Mouse (Mus musculus) forebrain, embryonic 11.5 days (tissue): ENCODE results near the gene Dhx40. TPM values are rescaled to one million over a fixed set of nuclear protein-coding genes. Genes with fewer than 3 reads are reported as not detected.
A peak's percentile ranks its signal among the peaks of the same experiment; 100 is the strongest.

Experiments used
- ATAC-seq: fragments of 200-750 bp; cut with Nextera tagmentation; replicated peaks from 2 replicates; pipeline ENCODE4 v1.8.0; 2017; ENCODE audit warnings: moderate TSS enrichment; ENCODE audit not compliant: low FRiP score
- DNase-seq: peaks from one replicate; pipeline ENCODE4 v3.0.0-alpha.2; 2017; ENCODE audit warnings: low spot score
- H3K27ac ChIP-seq: fragments of 300-500 bp; sonication (generic); 2 replicates; pipeline ENCODE4 v1.5.1; 2014; ENCODE audit warnings: low read depth, low read length
- H3K27me3 ChIP-seq: fragments of 300-500 bp; sonication (generic); 2 replicates; pipeline ENCODE4 v1.6.1; 2014; ENCODE audit warnings: mild to moderate bottlenecking, low read length, mixed read lengths; ENCODE audit not compliant: control insufficient read depth, insufficient read depth
- H3K36me3 ChIP-seq: fragments of 300-500 bp; sonication (generic); 2 replicates; pipeline ENCODE4 v1.6.1; 2014; ENCODE audit warnings: mild to moderate bottlenecking, low read length, moderate library complexity, mixed read lengths; ENCODE audit not compliant: control insufficient read depth, insufficient read depth
- H3K4me1 ChIP-seq: fragments of 300-500 bp; sonication (generic); replicated peaks from 2 replicates; pipeline ENCODE4 v1.6.1; 2014; ENCODE audit warnings: low read length, mixed read lengths; ENCODE audit not compliant: control insufficient read depth, insufficient read depth
- H3K4me2 ChIP-seq: fragments of 300-500 bp; sonication (generic); 2 replicates; pipeline ENCODE4 v1.6.1; 2014; ENCODE audit warnings: low read depth, mild to moderate bottlenecking, low read length, moderate library complexity, mixed read lengths; ENCODE audit not compliant: severe bottlenecking
- H3K4me3 ChIP-seq: fragments of 300-500 bp; sonication (generic); 2 replicates; pipeline ENCODE4 v1.5.1; 2014; ENCODE audit warnings: low read depth, low read length
- H3K9ac ChIP-seq: fragments of 300-500 bp; sonication (generic); 2 replicates; pipeline ENCODE4 v1.6.1; 2014; ENCODE audit warnings: low read length
- H3K9me3 ChIP-seq: fragments of 300-500 bp; sonication (generic); 2 replicates; pipeline ENCODE4 v1.6.1; 2016; ENCODE audit warnings: low read length, mixed read lengths; ENCODE audit not compliant: control insufficient read depth
- WGBS: fragments of 180-500 bp; shearing (Covaris S2); extraction: QIAGEN DNeasy Blood & Tissue Kit; methylation state at CpG from one replicate; pipeline ENCODE4 v1.1.7; 2014; 5-methylcytosine and 5-hydroxymethylcytosine counted together
- polyA plus RNA-seq: library from polyadenylated mRNA; unstranded; fragments of >200 nt; fragmentation: Nextera tagmentation; extraction: Ambion mirVana; gene quantifications from 2 replicates; pipeline ENCODE4 v1.2.1, GENCODE M21; 2014

Dhx40 gene
- polyA plus RNA-seq, 1 experiment from 2014 or later, result 54.1 TPM

GRCm38 (mm10) chr11:86760357-86760756 lies 47.2 kb downstream of the Dhx40 start:
- Histone ChIP-seq H3K9me3 (no peaks in the 10 kb centered on the region), H3K27ac (no peak overlapping the region), H3K9ac (no peak overlapping the region), H3K27me3 (no peaks in the 10 kb centered on the region), H3K4me1 (no peaks in the 10 kb centered on the region), H3K4me3 (no peak overlapping the region), H3K4me2 (no peak overlapping the region), H3K36me3 (no peaks in the 10 kb centered on the region)
- DNase-seq, result no peak
- ATAC-seq, result no peak

DNA sequence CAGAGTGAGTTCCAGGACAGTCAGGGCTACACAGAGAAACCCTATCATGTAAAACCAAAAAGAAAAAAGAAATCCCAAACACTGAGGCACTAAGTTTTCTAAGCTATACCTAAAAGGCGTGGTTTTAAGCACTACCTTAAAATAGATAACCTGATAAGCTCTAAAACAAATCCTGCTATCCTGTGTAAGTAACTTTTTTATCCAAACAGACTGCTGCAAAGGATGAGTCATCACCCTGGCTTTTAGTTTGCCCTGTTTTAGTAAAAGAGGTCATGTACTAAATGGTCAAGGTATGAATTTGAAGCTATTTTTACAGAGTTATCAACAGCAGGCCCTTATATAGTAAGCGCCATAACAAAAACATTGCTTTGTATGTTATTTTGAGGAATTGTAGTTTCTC lies 47.7 kb downstream of the Dhx40 start:
- no peak overlapping the region for H3K27ac ChIP-seq
- no peaks in the 10 kb centered on the region for H3K27me3 ChIP-seq
- no peaks in the 10 kb centered on the region for H3K36me3 ChIP-seq
- H3K4me2 ChIP-seq, result no peak overlapping the region
- WGBS, result 95% methylated on average over 2 of the region's 2 CpGs
- no peaks in the 10 kb centered on the region for H3K4me1 ChIP-seq
- ATAC-seq, result no peak
- H3K9me3 ChIP-seq, result no peaks in the 10 kb centered on the region
- no peak overlapping the region for H3K4me3 ChIP-seq
- H3K9ac ChIP-seq, result no peak overlapping the region
- no peak for DNase-seq

GRCm38 (mm10) chr11:86759226-86759625 lies 48.3 kb downstream of the Dhx40 start:
- 98% methylated on average over 1 of the region's 1 CpGs for WGBS
- H3K4me1 ChIP-seq, result no peaks in the 10 kb centered on the region
- no peaks in the 10 kb centered on the region for H3K36me3 ChIP-seq
- no peak for ATAC-seq
- H3K4me3 ChIP-seq, result no peak overlapping the region
- no peak overlapping the region for H3K9ac ChIP-seq
- H3K4me2 ChIP-seq, result no peak overlapping the region
- H3K27me3 ChIP-seq, result no peaks in the 10 kb centered on the region
- H3K27ac ChIP-seq, result no peak overlapping the region
- DNase-seq, result no peak
- no peaks in the 10 kb centered on the region for H3K9me3 ChIP-seq

GRCm38 (mm10) chr11:86758559-86758958 lies 49.0 kb downstream of the Dhx40 start:
- H3K9me3 ChIP-seq, result no peaks in the 10 kb centered on the region
- 35% methylated on average over 6 of the region's 6 CpGs for WGBS
- peak overlapping the region; percentile 92 for H3K9ac ChIP-seq
- ATAC-seq (no peak), DNase-seq (no peak)
- H3K27ac ChIP-seq, result peak overlapping the region; percentile 94
- peak overlapping the region; percentile 64 for H3K4me2 ChIP-seq
- H3K27me3 ChIP-seq, result no peaks in the 10 kb centered on the region
- H3K4me1 ChIP-seq, result no peaks in the 10 kb centered on the region
- peak overlapping the region; percentile 97 for H3K4me3 ChIP-seq
- no peaks in the 10 kb centered on the region for H3K36me3 ChIP-seq

DNA sequence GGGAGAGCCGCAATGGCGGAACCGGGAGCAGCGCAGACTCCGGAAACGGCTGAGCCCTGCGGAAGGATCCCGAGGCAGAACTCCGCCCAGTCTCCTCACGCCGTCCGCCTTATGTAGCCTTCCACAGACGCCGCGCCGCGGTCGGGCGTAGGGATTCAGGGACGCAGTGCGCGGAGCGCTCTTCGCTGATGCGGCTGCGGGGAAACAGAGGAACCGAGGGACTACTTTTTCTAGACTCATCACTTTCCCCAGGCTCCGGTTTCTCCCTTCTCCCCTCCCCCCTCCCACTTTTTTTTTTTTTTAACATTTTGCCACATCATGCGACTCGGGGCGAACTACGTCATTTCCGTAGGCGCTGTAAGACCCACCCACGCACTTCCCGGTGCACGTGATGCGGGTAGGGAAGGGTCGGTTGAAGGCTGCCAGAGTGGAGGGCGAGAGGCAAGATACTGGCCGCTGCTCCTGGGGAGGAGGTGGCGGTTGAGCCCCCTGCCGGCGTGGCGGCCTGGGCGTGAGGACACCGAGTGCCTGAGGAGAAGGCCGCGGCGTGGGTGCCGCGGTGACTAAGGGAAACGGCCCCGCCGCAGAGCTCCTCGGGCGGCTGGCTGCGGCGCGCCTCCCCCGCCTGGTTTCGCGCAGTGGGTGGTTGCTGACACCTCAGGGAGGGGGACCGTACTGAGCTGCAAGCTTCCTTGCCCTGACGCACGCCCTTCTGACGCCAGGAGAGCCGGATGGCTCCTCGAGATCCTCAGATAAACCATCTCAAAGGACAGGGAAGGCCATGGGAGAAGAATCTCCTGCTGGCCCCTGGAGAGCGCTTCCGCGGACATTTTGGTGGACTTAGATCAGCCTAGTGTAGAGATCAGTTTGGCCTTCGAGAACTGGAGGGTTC lies 49.8 kb downstream of the Dhx40 start, which contains the start of gene Cltc:
TSS of gene Cltc (minus strand) at position 86 of the 892 bp plus-strand sequence.
- H3K4me3 ChIP-seq, result peak within 1 kb of the TSS; percentile 97
- H3K36me3 ChIP-seq, result no peaks in the 10 kb centered on the region
- DNase-seq, result peak; percentile 97
- H3K4me1 ChIP-seq, result no peaks in the 10 kb centered on the region
- peak within 1 kb of the TSS; percentile 94 for H3K27ac ChIP-seq
- WGBS, result under 1% methylated on average over 73 of the region's 73 CpGs
- peak within 1 kb of the TSS; percentile 64 for H3K4me2 ChIP-seq
- no peaks in the 10 kb centered on the region for H3K27me3 ChIP-seq
- peak; percentile 98 for ATAC-seq
- no peaks in the 10 kb centered on the region for H3K9me3 ChIP-seq
- H3K9ac ChIP-seq, result peak within 1 kb of the TSS; percentile 92

GRCm38 (mm10) chr11:86757142-86757479 lies 50.4 kb downstream of the Dhx40 start:
- Histone ChIP-seq H3K9ac (peak overlapping the region; percentile 92), H3K4me1 (no peaks in the 10 kb centered on the region), H3K9me3 (no peaks in the 10 kb centered on the region), H3K27me3 (no peaks in the 10 kb centered on the region), H3K36me3 (no peaks in the 10 kb centered on the region), H3K4me2 (peak overlapping the region; percentile 52), H3K4me3 (peak overlapping the region; percentile 97), H3K27ac (peak overlapping the region; percentile 94)
- DNase-seq (no peak), ATAC-seq (no peak)
- under 1% methylated on average over 18 of the region's 18 CpGs for WGBS

- peak overlapping the region; percentile 92 for H3K9ac ChIP-seq
- WGBS, result 6% methylated on average over 31 of the region's 31 CpGs
- ATAC-seq (no peak), DNase-seq (peak; percentile 56)
- no peaks in the 10 kb centered on the region for H3K9me3 ChIP-seq
- peak overlapping the region; percentile 94 for H3K27ac ChIP-seq
- peak overlapping the region; percentile 97 for H3K4me3 ChIP-seq
- no peaks in the 10 kb centered on the region for H3K4me1 ChIP-seq
- peak overlapping the region; percentile 52 for H3K4me2 ChIP-seq
- H3K27me3 ChIP-seq, result no peaks in the 10 kb centered on the region
- H3K36me3 ChIP-seq, result no peaks in the 10 kb centered on the region
These were observed 51.1 kb downstream of the Dhx40 start for GRCm38 (mm10) chr11:86756156-86757141.

- H3K27me3 ChIP-seq, result no peaks in the 10 kb centered on the region
- H3K36me3 ChIP-seq, result no peaks in the 10 kb centered on the region
- H3K9ac ChIP-seq, result no peak overlapping the region
- H3K27ac ChIP-seq, result no peak overlapping the region
- H3K4me3 ChIP-seq, result no peak overlapping the region
- ATAC-seq (no peak), DNase-seq (no peak)
- no peaks in the 10 kb centered on the region for H3K9me3 ChIP-seq
- H3K4me2 ChIP-seq, result no peak overlapping the region
- no peaks in the 10 kb centered on the region for H3K4me1 ChIP-seq
These were observed 55.1 kb downstream of the Dhx40 start for GRCm38 (mm10) chr11:86752404-86752803.
